10 mouse cellular contexts compared by ENCODE assay signal in the genomic region with DNA sequence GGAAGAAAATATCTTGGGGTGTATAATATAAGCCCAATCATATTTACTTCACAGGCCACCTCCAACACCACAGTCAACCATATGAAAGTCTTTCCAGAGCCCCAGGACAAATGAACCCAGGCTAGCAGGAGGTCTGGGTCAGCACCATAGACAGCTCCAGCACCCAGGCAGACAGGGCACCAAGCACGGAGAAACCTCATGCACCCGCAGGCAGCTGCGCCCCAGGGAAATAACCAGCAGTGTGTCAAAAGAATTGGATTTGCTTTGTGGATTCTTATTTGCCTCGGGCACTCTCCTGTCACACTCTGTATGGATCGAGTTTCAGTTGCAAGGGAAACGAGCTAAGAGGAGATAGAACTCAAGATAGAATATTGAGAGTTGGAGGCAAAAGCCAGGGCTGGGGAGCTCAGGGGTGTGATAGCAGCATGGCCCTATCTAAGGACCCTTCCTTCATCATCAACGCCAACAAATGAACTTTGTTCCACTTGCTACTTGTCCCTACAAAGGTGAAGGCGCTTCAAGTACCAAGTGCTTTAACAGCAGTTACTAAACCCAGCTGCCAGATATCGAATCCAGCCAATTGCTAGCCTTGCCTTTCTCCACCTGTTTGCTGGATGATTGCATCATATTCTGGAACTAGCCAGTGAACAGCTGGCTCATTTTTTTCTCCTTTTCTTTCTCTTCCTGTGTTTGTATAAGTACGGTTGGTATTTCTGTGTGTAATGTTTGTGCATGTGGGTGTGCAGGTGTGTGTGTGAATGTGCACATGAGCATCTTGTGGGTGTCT. TPM values are rescaled to one million over a fixed set of nuclear protein-coding genes. Genes with fewer than 3 reads are reported as not detected.
DNase-seq lines count a peak whose midpoint lies in the region; ATAC-seq and TF ChIP-seq lines count a peak whose summit lies in the region.
"Had no signal": no experiment of that assay in that cellular context is flagged by ENCODE, and none has a peak within 500 bp of the region (broad histone marks: within the 10 kb centered on the region; RNA-seq: fewer than 3 reads in every experiment).

No protein-coding gene starts in this region.

- no peak overlapping the region for H3K27ac ChIP-seq in hindbrain, embryonic 10.5 days
- H3K27ac ChIP-seq in hindbrain, embryonic 13.5 days: no peak overlapping the region
- H3K27ac ChIP-seq in ES-E14 (ENCODE audit: insufficient read depth, low read depth, low read length, poor library complexity, severe bottlenecking): no peak overlapping the region
- H3K27ac ChIP-seq: neural tube, embryonic 13.5 days had no signal

- H3K4me2 ChIP-seq in hindbrain, embryonic 13.5 days: no peak overlapping the region
- H3K4me2 ChIP-seq: neural tube, embryonic 13.5 days had no signal

- DNase-seq in hindbrain, embryonic 10.5 days (ENCODE audit: low spot score): peak; percentile 28
- peak; percentile 46 for DNase-seq in ES-E14 (ENCODE audit: low read depth, low spot score)
- peak; percentile 33 for DNase-seq in c-Kit-positive CD71-negative TER-119-negative erythroid progenitor cells, embryonic 14.5 days (ENCODE audit: low read depth)
- peak; percentile 3 for DNase-seq in lung, postnatal 36 days
- DNase-seq in left cerebral cortex, postnatal 10 days (ENCODE audit: extremely low spot score in 1 of 2, low spot score in 2 of 2): no peak
- DNase-seq in gastrocnemius, postnatal 25 days: no peak

- intact Hi-C loops in left cerebral cortex, postnatal 10 days (cut with DNase I): no loop called here

- H3K4me1 ChIP-seq in hindbrain, embryonic 10.5 days (replicated peaks): peaks cover 49% of the 10 kb centered on the region
- peaks cover 15% of the 10 kb centered on the region for H3K4me1 ChIP-seq in hindbrain, embryonic 13.5 days (replicated peaks)
- H3K4me1 ChIP-seq in ES-E14 (ENCODE audit: control insufficient read depth in 2 of 2, insufficient read depth in 2 of 2, low read length in 2 of 2, poor library complexity in 1 of 2): no peaks in the 10 kb centered on the region

- no peak overlapping the region for H3K9ac ChIP-seq in hindbrain, embryonic 13.5 days
- H3K9ac ChIP-seq in ES-E14 (ENCODE audit: insufficient read depth, low read depth, low read length, poor library complexity, severe bottlenecking): no peak overlapping the region
- H3K9ac ChIP-seq: neural tube, embryonic 13.5 days had no signal

- no peak overlapping the region for H3K4me3 ChIP-seq in hindbrain, embryonic 10.5 days
- H3K4me3 ChIP-seq in hindbrain, embryonic 13.5 days: no peak overlapping the region
- H3K4me3 ChIP-seq in ES-E14 (ENCODE audit: insufficient read depth in 1 of 2, low read depth in 1 of 2, low read length in 2 of 2, poor library complexity in 1 of 2, severe bottlenecking in 1 of 2): no peak overlapping the region
- H3K4me3 ChIP-seq: neural tube, embryonic 13.5 days had no signal

- 39% methylated on average over 10 of the region's 10 CpGs for WGBS in hindbrain, embryonic 10.5 days
- 40% methylated on average over 10 of the region's 10 CpGs for WGBS in hindbrain, embryonic 13.5 days

- no peak for ATAC-seq in hindbrain, embryonic 13.5 days (ENCODE audit: low FRiP score)
- ATAC-seq in inflammation-experienced regulatory T-cells, adult 6 months: no peak

- H3K27me3 ChIP-seq in hindbrain, embryonic 10.5 days (ENCODE audit: insufficient read depth, poor library complexity, severe bottlenecking): no peaks in the 10 kb centered on the region
- no peaks in the 10 kb centered on the region for H3K27me3 ChIP-seq in hindbrain, embryonic 13.5 days

- no peaks in the 10 kb centered on the region for H3K9me3 ChIP-seq in hindbrain, embryonic 10.5 days
- no peaks in the 10 kb centered on the region for H3K9me3 ChIP-seq in hindbrain, embryonic 13.5 days
- H3K9me3 ChIP-seq in ES-E14 (ENCODE audit: control insufficient read depth, insufficient read depth, low read depth, low read length): no peaks in the 10 kb centered on the region
- H3K9me3 ChIP-seq: neural tube, embryonic 13.5 days had no signal

- in situ Hi-C loops in ES-E14 (cut with MboI; ENCODE audit: low sequenced_read_pairs in 2 of 2, unreplicated experiment in 2 of 2): no loop called here

- no peaks in the 10 kb centered on the region for H3K36me3 ChIP-seq in hindbrain, embryonic 10.5 days
- no peaks in the 10 kb centered on the region for H3K36me3 ChIP-seq in hindbrain, embryonic 13.5 days
- no peaks in the 10 kb centered on the region for H3K36me3 ChIP-seq in ES-E14 (ENCODE audit: control insufficient read depth, insufficient read depth, low read length, poor library complexity, severe bottlenecking)
- H3K36me3 ChIP-seq: neural tube, embryonic 13.5 days had no signal

TF ChIP-seq in ES-E14, 5 proteins besides CTCF, POLR2A, EP300 and RAD21:
- TF ChIP-seq ZNF384 (IDR thresholded peaks at IDR 0.05; ENCODE audit: low read depth, low read length) (no peak), HCFC1 (IDR thresholded peaks at IDR 0.05; ENCODE audit: borderline replicate concordance, insufficient read depth, low read length) (no peak), ZC3H11A (IDR thresholded peaks at IDR 0.05; ENCODE audit: borderline replicate concordance, low read depth, low read length) (no peak), MAFK (IDR thresholded peaks at IDR 0.05; ENCODE audit: insufficient read depth, low read depth, low read length) (no peak), CHD2 (IDR thresholded peaks at IDR 0.05; ENCODE audit: low read depth, low read length) (no peak)

RNA-seq across cellular contexts. Expression of gene Drd5, which starts 27.7 kb away (rescaled TPM):
- polyA plus RNA-seq in hindbrain, embryonic 10.5 days (2016; fragmentation: Nextera tagmentation; extraction: Ambion mirVana): not detected in 2 replicates
- 0.13 and 0.35 TPM in 2 replicates for polyA plus RNA-seq in hindbrain, embryonic 13.5 days (2015; fragmentation: Nextera tagmentation; extraction: Ambion mirVana)
- not detected in 2 replicates for total RNA-seq in ES-E14 (2012; rRNA removed)
- polyA plus RNA-seq in inflammation-experienced regulatory T-cells, adult 6 months (2017; shearing (Covaris generic)): under 1 TPM in 1 of 3 experiments, not detected in 2; 0.13 TPM
- total RNA-seq in left cerebral cortex, postnatal 10 days (2021): 1 to 10 TPM; 1.8 to 1.9 TPM
- total RNA-seq in gastrocnemius, postnatal 25 days (2021): not detected
- total RNA-seq: hematopoietic stem cell, adult 5-6 weeks had no signal

Comparison
In these comparisons a context has a peak if more than half of its experiments do, and no peak if none do; other contexts are left out.
1. DNase-seq: peak in hindbrain, embryonic 10.5 days (single experiment), ES-E14 (single experiment), c-Kit-positive CD71-negative TER-119-negative erythroid progenitor cells, embryonic 14.5 days (single experiment) and lung, postnatal 36 days (single experiment); none in left cerebral cortex, postnatal 10 days (0 of 2) and gastrocnemius, postnatal 25 days (single experiment).